Mouse (Mus musculus): ENCODE measurements at regions not wholly inside any gene's neighbourhood (a gene's known extent, or its start where the extent isn't known, plus 50 kb on each side); places are given as distances from the start of the nearest gene placed in this dataset.
"Not testable (repeated sequence)": the region's sequence is repeated elsewhere in the genome, so short reads cannot be mapped to it uniquely, and the experiment has no call there.

GRCm38 (mm10) chr17:15251641-15252040 is 125.0 kb downstream of the Dll1 start:
- intact Hi-C loops (cut with DNase I) = no loop called here
- DNase-seq (ENCODE audit: low spot score in 2 of 2) = no peak

DNA sequence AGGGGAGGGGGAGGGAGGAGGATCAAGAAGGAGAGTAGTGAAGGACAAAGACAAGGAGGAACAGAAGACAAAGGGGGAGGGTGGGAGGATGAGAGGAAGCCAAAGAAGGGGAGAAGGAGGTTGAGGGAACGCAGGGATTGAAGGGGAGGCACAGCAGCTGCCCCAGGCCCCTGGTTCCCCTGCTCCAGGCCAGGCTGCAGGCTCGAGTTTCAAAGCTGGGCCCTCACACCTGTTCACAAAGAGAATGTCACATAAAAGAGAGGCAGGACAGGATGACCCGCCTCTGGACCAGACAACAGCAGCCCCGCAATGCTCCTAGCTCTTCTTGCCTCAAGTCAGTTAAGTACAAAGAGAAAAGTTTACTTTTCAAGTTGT is 128.3 kb downstream of the Dll1 start:
- intact Hi-C loops (cut with DNase I) = no loop called here
- DNase-seq (ENCODE audit: low spot score in 2 of 2) = no peak

GRCm38 (mm10) chr17:15247546-15248416 is 128.9 kb downstream of the Dll1 start:
- intact Hi-C loops (cut with DNase I) = no loop called here
- no peak for DNase-seq (ENCODE audit: low spot score in 2 of 2)

DNA sequence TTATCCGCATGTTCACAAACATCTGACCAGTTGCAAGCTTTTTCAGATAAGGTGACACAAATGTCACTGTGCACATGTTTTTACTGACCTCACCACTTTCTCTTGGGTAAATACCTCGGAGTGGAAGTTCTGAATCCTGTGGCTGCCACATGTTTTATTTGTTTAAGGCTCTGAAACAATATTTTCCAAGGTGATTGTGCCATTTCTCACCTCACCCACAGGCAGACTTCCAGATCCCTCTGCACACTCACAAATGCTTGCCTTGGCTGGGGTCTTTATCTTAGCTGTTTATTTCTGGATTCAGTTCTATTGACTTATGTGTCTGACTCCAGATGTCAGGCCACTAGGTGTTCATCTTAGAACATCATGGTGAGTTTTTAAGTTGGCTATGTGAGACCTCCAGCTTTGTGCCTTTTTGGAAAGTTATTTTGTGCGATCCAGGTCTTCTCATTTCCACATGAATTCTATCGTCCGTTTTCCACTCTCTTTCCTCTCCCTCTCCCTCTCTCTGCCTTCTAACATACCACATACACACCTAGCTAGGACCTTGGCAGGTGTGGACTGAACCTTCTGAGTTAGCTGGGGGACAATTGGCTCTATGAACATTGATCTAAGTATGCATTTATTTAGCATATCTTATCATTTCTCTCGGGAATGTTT is 133.6 kb downstream of the Dll1 start:
- DNase-seq (ENCODE audit: low spot score in 2 of 2) = no peak
- intact Hi-C loops (cut with DNase I) = no loop called here

DNA sequence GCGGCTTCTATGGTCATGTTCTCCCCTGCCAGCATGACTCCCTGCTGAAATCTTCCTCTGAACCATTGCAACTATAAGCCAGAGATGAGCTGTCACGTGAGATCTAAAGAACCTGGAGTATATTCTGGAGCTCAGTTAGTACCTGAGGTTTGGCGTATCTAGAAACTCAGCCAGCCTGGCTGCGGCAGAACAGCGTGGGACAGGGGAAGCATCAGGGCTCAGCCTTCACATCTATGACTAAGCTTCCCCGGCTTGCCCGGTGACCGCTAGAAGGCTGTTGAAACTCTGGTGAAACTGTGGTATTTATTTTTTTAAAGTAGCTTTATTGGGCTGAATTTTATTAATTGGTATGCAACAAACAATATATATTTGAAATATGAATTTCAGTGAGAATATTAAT is 134.3 kb downstream of the Dll1 start:
- DNase-seq (ENCODE audit: low spot score in 2 of 2) = no peak
- intact Hi-C loops (cut with DNase I) = no loop called here

DNA sequence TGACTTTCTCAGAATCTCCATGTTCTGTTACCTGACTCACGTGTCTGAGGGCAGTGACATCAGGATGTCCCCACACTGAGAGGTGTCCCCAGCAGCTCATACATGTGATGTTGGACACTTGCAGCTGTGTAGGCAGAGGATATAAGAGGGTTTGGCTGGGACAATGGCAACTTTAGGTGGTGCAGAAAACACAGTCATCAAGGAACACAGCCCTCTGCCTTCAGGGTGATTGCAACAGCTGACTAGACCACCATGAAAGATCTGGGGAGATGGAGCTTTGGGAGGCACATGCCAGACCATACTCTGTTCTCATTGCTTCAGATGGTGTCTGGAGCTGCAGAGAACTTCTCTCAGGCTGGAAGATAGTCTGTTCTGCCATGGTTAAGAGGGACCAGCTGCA is 135.2 kb downstream of the Dll1 start:
- no peak for DNase-seq (ENCODE audit: low spot score in 2 of 2)
- intact Hi-C loops (cut with DNase I) = no loop called here

DNA sequence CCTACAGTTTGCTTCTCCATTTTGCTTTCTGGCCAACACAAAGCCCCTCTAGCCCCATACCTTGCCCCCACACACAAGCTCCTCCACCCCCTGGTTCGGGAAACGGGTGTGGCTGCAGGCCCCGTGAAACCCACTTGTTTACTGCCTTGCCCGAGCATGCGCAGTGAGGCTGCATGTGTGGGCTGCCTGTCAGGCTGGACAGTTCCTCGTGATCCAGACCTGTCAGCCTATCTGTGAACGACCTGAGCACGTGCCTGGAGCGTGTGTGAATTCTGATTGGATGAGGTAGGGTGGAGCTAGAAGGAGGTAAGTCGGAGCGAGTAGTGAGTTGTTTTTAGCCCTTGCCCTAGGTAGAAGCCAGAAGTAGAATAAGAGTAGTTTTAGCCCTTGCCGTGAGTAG is 136.0 kb downstream of the Dll1 start:
- DNase-seq (ENCODE audit: low spot score in 2 of 2); intact Hi-C loops (cut with DNase I): not testable (repeated sequence)

DNA sequence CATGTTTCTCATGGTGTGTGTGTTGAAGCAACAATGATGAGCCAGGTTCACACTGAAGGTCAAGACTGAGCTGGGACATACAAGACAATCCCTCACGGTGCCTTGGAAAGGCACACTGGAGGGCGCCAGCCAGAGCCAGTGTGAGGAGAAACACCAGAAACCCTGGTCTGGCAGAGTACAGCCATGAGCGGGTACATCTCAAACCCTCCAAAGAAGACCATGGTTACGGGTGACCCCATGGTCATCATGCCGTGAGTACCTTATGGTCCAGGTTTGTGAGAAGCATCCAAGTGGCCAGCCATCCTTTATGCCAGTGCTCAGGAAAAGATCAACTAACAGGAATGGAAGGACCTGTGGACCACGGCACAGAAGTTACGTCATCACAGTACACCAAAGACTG is 136.7 kb downstream of the Dll1 start:
- intact Hi-C loops (cut with DNase I) = no loop called here
- DNase-seq (ENCODE audit: low spot score in 2 of 2) = no peak

DNA sequence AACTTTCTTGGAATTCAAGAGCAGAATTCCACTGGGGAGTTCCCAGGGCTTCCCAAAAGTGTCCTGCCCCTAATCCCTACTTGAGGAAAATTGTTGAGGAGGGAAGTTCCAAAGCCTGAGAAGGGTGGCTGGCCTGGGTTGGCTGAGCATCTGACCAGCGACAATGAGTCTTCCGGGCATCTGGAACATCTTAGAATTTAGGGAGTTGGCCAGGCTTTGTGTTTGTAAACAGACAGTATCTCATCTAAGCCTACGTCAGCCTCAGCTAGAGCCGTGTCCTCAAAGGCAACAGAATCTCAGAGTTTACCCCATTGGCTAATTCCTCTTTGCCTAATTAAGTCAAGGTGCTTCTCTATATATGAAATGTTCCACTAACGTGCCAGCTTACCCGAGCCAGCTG is 141.6 kb downstream of the Dll1 start:
- intact Hi-C loops (cut with DNase I) = no loop called here
- DNase-seq (ENCODE audit: low spot score in 2 of 2) = no peak

GRCm38 (mm10) chr17:15231175-15231574 is 145.5 kb downstream of the Dll1 start:
- intact Hi-C loops (cut with DNase I) = no loop called here

DNA sequence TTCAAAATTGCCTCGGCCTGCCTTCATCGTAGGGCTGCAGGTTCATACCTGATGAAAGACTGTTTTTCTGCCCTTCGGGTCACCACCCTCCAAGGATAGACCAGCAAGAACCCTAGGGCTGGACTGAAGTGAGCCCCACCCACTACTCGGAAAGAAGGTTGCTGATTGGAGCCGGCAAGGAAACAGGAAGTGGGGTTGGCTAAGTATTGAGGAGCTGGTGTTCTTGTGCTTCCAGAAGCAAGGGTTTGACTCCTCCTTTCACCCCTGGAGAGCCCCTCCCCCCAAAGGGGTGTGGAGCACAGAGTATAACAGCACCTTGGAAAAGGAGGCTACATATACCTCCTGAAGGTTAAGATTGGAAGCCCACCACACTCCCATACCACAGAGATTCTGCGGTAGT is 147.5 kb downstream of the Dll1 start:
- DNase-seq (ENCODE audit: low spot score in 2 of 2) = no peak
- intact Hi-C loops (cut with DNase I) = no loop called here

More at GRCm38 (mm10) chr17:15231175-15231574, 145.5 kb downstream of the Dll1 start:
- DNase-seq (ENCODE audit: low spot score in 2 of 2) = no peak

DNA sequence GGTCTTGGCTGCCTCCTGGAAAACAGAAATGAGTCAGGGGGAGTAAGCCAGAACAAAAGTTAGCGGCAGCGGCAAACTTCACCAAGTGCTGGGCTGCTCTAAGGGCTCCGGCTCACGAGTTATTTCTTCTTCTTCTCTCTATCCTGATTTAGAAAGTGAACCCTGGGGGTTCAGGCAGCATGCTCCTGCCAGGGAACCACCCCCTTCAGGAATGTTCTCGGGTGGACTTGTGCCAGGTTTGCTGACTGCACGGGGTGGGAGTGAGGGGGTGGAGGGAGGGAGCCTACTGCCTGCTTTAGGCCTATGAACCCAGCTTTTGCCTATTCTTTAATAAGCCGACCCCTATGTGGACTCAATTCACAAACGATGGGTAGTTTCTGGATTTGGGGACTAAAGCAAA is 148.6 kb downstream of the Dll1 start:
- intact Hi-C loops (cut with DNase I) = no loop called here
- DNase-seq (ENCODE audit: low spot score in 2 of 2) = no peak

DNA sequence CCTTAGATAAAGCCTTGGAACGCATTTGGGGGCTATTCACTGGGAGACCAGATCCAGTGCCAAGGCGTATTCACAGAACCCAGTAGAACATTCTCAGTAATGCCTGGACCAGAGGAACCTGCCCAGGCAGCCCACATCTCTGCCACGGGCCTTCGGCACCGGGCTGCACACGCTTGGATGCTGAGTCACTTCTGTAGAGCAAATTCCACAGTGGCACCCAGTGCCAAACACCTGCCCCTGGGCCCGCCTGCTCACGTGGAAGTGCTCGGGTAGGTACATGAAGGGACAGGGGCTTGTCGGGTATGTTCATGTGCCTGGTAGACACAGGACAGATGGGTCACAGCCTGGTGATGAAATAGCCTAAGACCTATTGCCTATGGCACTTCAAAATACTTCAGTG is 152.8 kb downstream of the Dll1 start:
- no peak for DNase-seq (ENCODE audit: low spot score in 2 of 2)
- intact Hi-C loops (cut with DNase I) = no loop called here

- DNase-seq (ENCODE audit: low spot score in 2 of 2) = no peak
- intact Hi-C loops (cut with DNase I) = no loop called here
These were observed 153.7 kb downstream of the Dll1 start for GRCm38 (mm10) chr17:15222923-15223322.

DNA sequence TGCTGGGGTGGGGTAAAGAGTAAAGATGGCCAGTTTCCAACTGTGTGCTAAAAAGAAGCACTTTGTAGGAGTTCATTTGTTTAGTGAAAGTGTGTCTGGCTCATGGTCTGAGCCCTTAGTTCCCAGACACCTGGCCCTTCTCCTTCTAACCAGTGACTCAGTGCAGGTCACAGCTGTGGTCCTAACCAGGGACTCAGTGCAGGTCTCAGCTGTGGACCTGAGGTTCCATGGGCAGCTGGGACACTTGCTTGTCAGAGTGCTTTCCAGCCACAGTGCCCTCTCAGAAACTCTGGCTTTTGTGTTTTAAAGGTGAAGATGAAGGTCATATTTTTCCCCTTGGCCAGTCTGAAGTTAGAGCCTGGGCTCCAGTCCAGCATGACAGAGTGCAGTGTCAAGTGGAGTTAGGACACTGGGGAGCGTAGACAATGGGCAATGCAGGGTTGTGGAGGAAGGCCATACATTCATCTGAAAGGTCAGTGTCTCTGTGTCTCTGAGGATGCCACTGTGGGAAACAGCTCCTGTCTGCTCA is 162.5 kb downstream of the Dll1 start:
- intact Hi-C loops (cut with DNase I) = no loop called here
- DNase-seq (ENCODE audit: low spot score in 2 of 2) = no peak

GRCm38 (mm10) chr17:15208808-15209173 is 167.5 kb upstream of the Gm3448 start:
- no peak for DNase-seq (ENCODE audit: low spot score in 2 of 2)
- intact Hi-C loops (cut with DNase I) = loop anchor here (5.0 kb wide), 1 partner anchor 169 kb away; the partner anchor contains the start of gene Dll1

GRCm38 (mm10) chr17:15208030-15208807 is 166.9 kb upstream of the Gm3448 start:
- peak; percentile 46 to 59 for DNase-seq (ENCODE audit: low spot score in 2 of 2)
- intact Hi-C loops (cut with DNase I) = loop anchor here (5.0 kb wide), 1 partner anchor 169 kb away; the partner anchor contains the start of gene Dll1

DNA sequence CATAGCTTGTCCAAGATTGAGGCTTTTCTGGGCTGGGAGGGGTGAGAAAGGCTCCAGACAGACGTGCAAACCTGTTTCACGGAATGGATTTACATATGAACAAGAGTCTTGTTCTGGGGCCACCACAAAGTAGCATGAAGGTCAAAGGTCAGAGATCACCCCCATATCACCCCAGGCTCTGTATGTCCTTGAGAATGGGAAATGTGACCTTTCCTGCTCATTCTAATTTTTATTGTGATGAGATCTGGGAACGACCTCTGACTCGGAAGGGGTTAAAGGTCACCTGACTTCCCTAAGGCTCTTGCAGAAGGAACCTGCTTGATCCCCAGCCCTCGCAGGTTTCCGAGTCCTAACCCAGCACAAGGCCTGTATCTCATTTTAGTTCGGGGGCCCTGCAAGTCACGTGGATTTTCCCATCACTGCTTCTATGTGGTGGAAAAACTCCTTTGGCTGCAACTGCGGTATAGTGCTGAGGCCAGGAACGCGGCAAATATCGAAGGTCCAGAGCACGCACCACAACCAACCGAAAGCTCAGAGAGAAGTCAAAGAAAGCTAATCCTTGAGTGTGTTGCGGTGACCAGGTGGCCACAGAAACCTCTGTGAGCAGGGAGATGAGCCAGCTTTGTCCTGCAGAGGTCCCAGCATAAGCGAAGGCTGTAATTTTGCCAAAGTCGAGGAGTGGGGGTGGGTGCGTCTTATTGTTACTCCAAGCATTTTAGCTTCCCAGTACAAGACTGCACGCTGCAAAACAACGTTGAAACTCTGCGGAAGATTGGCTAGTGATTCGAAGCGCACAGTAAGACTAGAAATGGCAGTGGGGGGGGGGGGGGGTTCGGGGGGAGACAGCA is 166.1 kb upstream of the Gm3448 start:
- intact Hi-C loops (cut with DNase I) = loop anchor here (5.0 kb wide), 1 partner anchor 170 kb away; the partner anchor contains the start of gene Dll1
- peak; percentile 19 to 20 for DNase-seq (ENCODE audit: low spot score in 2 of 2)

DNA sequence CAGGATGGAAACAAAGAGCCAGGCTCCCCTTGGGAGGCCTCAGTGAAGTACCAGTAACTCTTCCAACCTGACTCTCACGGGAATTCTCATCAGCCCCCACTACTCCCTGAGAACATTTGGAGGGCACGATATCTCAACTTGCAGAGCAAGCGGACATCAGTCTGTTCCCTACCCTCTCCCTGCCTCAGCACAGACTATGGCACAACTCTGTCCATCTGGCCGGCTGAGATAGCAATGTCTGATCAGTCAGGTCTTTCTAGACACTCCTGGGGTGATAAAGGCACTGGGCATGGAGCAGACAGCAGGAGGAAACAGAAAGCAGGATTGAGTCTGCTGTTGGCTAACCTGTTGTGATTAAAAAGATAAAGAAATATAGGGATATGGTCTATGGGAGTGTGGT is 164.5 kb upstream of the Gm3448 start:
- intact Hi-C loops (cut with DNase I) = loop anchor here (5.0 kb wide), 1 partner anchor 172 kb away; the partner anchor contains the start of gene Dll1
- no peak for DNase-seq (ENCODE audit: low spot score in 2 of 2)
